Mouse (Mus musculus) forelimb bud, embryonic 11.5 days (tissue): ENCODE measurements at regions not wholly inside any gene's neighbourhood (a gene's known extent, or its start where the extent isn't known, plus 50 kb on each side); places are given as distances from the start of the nearest gene placed in this dataset.

Source experiments
- DNase-seq: peaks from one replicate; pipeline ENCODE4 v3.0.0-alpha.2; 2012; ENCODE audit warnings: low read depth, low spot score

DNA sequence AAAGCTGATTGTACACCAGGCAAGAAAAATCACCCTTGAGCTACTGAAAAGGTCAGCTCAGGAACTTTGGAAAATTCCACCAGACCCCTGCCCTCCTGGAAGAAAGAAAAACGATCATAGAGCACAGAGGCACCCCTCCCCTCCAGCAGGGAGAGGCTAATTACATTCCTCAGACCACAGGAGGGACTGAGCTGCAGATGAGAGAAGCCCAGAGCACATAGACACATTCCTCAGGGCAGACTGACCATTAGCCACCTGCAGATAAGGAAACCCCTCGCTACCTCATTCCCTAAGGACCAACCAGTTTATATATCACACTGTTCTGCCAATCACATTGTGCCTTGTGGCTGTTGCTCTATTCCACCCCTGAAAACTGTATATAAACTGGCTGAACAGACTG is 230.3 kb downstream of the Parp8 start:
- no peak for DNase-seq

DNA sequence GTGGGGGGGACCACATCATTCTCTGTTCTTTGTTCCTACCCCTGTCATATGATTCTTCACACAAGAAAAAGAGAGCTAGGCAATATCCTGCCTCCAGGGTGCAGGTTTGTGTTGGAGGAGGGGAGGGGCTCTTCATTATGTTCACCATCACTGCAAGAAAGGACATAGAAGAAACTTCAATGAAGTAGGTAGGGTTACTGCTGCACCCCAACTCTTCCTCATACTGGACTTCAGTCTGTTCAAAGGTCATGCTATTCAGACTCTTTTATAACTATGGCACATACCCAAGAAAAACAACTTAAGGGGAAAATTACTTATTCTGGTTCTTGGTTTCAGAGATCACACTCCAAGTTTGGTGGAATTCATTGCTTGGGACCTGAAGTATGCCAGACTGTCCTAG is 243.7 kb downstream of the Parp8 start:
- no peak for DNase-seq

DNA sequence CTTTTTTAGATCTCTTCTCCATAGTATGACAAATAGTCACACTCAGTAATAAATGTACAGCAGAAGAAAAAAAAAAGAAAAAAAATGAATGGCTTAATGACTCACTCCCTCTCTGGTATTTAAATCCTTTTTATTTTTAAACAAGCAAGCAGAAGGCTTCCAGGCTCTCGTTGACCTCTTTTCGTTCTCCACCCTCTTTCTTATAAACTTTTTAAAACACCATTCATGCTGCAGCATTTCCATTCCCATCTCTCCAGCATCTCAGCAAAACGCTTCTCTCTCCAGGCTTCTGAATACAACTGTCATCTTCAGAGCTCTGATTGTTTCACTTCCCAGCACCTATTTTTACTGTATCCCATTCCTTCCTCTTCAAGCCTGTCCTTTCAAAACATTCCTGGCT is 259.8 kb downstream of the Parp8 start:
- no peak for DNase-seq

DNA sequence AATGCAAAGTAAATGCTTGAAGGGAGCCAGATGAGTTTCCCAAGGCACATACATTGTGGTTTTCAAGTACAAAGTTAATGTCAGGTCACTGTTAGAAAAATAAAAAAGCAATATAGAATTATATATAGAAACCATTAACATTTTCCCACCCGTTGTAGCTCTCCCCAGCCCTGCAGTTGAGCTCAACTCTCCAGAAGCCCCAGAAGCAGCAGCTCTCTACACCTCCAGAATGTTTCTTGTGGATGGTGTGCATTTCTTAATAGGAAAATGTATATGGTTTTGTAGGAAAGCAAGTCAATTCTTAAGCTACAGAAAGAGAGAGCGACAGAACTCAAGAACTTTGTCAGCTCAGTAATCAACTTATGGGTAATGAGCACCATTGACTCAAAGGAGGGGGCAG is 265.4 kb downstream of the Parp8 start:
- no peak for DNase-seq

DNA sequence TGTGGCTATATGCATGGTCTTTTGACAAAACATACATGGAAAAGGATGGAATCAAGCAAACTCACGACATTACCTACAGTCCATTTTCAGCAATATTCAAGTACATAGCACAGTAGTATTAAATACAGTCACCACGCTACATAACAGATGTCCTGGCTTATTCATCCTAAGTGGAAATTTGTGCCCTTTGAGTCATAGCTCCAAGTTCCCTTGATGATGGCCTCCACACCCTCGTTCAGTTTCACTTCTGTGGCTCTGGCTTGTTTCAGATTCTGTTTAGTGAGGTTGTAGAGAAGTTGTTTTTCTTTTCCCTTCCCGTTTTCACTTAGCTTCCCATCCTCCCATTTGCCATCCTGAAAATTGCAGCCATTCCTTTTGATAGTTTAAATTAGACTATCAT is 284.5 kb downstream of the Parp8 start:
- DNase-seq, result no peak

DNA sequence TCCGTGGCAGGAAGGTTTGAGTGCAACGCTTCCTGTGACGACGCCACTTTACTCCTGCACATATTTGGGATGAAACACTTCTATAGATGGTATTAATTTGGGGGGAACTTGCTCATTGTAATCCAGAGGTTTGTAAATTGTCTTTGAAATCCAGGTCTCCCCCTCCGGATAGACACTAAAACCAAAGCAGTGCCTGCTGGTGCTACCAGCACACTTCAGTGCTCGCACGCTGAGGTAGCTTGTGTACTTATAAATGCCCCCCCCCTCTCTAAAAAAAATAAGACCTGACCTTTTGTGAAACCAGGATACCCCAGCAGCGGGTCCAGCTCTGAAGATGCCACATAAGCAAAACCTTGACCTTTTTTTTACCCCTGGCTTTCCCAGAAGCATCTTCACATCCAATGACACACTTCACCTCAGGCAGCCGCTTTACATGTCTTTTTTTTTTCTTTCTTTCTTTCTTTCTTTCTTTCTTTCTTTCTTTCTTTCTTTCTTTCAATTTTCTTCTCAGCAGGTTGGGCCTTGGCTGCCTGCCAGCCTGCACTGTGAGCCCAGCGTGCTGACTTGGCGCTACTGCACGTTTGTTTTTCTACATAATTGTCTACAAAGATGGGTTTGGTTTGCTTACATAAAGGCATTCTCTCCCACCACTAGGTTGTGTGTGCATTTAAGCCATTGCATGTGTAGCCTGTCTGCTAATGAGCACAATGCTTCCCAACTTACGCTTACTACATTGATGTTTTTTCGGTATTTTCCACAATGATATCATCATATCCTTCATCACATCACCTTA is 301.8 kb downstream of the Parp8 start:
- no peak for DNase-seq

DNA sequence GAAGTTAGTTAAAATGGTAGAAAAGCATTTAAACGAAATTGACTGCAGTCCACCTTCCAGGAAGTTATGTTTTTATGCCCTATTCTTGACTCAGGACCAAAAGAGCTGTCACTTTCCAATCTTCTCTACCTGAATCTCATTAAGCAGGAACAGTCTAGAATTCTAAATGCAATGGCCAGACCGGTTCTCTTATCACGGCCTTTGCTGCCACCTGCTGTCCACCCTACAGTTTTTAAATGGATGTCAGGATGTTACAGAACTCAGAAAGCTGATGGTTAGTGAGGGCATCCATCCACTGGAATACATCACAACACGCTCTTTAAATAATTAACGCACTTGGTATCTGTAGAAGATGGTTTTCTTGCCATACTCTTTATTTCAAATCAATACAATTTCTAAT is 310.5 kb downstream of the Parp8 start:
- DNase-seq, result peak; percentile 57

DNA sequence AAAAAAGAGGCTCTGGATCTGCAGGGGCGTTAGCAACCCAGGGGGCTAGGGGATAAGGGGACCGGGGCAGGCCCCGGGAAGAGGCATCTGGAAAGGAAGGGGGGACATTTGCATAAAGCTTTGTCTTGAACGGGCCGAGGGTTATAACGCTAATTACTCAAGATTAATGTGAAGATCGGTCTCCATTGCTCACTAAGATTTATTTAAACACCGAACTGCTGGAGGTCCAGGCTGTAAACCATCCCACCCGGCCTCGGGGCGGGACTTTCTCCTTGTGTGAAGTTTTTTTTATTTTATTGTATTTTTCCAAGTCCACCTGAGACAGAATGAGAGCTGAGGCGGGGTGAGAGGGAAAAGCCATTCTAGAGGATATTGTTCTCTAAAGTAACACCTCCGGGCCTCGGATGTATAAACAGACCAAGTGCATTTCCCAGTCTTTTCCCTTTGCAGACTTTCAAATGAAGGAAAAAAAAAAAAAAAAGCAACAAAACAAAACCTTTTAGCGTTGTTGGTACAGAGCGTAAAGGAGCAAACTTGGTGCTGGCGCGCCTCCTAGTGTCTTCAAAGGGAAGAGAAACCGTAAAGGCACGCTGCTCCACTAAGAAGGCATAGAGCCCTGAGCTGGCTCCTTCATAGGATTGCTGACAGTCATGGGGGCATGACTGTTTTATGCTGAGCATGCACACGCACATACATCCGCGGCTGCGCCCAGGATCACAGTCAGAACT is 313.3 kb downstream of the Parp8 start:
- DNase-seq, result peak; percentile 88

DNA sequence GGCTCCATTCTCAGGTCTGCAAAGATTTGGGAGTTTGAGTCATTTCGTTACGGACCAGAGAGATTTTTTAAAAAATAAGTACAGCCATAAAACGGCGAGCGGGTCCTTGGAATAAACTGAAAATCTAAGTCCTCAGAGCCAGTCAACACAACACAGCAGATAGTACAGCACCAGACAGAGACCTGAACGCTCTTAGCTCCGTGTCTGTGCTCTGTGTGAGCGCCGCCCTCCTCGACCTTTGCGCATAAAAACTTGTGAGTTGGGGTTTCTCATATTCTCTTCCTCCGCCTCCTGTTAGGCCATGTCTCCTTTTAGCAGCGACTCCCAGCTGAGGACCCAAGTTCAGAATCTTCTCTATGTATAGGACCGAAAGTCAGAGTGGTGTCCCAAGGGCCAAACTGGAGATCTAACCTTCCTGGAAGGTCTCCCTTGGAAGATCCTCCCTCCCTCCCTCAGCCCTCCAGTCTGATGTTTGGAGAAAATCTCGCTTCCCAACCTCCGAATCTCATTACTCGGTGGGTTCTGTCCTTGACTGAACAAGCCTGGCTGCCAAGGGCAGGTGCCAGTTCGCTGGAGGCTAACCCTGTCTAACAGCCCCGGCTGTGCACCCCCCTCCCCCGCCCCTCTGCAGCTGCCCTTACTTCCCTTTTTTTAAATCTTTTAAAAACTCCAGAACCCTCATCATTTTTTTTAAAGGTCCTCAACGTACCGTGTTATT is 314.0 kb downstream of the Parp8 start:
- DNase-seq, result no peak

DNA sequence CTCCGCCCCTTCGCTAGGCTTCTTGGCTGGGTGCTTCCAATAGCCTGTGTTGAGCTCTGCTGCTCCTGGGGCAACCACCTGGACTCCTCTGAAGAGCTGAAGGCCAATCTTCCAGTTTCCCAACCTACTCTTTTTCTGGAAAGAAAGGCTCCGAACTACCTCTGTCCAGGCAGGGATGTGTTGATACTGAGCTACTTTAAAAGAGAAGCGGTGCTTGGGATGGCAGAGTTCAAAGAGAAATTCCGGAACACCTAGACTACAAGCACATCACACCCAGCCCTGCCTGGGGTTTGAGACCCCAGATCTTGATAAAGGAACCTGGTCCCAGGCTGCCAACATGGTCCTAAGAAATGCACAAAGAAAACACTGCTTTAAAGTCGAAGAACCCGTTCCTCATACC is 315.7 kb downstream of the Parp8 start:
- no peak for DNase-seq

DNA sequence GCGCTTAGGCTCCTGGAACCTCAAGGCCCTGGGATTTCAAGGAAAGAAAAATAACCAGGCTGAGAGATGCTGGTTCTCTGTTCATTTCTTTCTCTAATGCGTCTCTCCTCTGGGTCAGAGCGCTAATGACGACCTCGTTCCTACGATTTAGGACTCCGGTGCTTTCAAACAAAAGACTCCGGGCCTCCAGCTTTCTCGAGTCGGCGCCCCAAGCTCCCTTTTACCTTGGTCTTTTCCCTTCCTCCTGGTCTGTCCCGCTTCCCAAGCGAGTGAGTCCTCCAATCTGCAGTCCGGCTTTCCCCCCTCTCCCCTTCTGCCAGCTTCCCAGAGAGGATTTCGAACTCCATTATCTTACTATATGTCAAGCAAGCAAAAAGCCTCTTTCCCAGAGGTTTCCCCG is 316.5 kb downstream of the Parp8 start:
- no peak for DNase-seq

DNA sequence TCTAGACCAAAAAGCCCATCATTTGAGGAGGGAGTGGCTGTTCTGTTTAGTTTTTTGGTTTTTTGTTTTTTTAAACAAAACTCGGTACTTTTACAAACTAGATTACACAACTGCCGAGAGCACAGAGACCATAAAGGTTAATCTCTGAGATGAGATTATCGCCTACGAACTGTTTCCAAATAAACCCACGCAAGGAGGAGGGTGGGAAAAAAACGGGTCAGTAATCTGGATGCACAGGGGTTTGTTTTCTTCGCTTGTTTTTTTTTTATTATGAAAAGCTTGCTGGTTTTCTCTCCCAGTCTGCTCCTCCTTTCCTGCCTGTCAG is 316.9 kb downstream of the Parp8 start:
- DNase-seq, result no peak

DNA sequence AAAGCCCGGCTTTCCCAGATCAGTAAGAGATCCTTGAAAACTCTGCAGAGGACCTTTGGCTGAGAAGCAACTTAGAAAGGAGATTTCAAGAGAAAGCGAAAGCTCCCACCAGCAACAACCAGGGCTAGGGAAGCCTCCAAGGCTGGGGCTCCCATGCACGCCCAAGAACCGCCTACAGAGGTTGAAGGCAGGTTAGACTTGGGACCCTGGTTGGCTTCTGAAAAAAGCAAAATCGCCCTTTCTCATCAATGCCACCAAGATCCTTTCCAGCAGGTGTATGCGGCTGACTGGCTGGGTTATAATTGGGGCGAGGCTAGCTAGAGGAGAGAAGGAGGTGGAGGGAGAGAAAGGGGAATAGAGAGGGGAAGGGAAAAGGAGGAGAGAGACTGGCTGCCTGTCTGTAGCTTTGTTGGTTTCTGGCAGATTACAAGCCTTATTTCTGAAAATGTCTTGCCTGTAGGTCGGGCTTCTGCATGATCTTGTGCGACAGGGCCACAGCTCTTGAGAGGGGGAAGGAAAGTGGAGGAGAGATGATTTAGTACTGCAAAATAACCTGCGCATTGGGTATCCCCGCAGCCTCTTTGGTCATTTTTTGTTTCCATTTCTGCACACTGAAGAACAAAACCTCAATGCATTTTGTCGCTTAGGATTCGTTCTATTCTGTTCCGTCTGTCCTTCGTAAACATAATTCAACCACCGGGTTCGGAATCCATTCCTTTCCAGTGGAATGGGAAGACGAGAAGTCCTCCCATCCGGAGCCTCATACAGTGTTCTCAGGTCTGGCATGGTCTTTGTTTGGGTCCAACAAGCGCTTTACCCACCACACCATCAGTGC is 317.5 kb downstream of the Parp8 start:
- DNase-seq, result no peak

DNA sequence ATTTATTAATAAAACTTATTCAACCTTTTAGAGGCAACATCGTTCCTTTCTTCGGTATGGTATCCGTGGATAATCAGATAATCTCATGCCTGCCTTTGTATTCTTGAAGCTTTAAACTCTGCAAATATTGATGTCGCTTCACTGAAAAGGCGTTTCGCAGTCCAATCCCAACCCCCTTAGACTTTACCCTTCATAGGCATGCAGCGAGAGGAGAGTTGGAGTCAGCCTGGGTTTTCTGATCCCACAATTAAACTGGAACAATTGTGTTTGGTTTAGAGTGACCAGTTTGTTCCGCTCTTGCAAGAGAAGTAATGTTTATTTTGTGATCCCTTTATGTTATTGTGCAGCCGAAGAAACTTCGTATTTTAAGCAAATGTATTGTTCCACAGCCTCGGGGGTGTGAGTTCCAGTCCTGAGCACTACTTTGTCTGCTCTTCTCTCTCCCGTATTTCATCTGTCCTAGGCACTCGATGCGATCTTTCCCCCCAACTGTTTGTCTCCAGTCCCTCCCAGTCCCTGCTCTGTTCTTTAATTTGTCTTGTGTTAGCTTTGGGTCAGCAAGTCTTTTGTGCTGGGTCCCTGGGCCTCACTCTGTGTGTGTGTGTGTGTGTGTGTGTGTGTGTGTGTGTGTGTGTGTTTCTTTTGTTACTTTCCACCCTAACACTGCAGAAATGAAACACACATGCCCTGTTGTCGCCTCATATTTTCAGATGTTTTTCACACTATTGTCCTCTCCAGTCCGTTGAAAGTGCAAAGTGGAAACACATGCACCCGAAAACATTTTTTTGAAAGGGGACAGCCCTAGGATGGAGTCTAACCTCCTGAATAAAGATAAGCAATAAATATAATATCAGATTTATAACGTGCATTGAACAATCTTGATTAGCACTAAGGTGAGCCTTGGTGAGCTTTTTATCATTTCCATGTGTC is 318.7 kb downstream of the Parp8 start:
- peak; percentile 60 for DNase-seq

DNA sequence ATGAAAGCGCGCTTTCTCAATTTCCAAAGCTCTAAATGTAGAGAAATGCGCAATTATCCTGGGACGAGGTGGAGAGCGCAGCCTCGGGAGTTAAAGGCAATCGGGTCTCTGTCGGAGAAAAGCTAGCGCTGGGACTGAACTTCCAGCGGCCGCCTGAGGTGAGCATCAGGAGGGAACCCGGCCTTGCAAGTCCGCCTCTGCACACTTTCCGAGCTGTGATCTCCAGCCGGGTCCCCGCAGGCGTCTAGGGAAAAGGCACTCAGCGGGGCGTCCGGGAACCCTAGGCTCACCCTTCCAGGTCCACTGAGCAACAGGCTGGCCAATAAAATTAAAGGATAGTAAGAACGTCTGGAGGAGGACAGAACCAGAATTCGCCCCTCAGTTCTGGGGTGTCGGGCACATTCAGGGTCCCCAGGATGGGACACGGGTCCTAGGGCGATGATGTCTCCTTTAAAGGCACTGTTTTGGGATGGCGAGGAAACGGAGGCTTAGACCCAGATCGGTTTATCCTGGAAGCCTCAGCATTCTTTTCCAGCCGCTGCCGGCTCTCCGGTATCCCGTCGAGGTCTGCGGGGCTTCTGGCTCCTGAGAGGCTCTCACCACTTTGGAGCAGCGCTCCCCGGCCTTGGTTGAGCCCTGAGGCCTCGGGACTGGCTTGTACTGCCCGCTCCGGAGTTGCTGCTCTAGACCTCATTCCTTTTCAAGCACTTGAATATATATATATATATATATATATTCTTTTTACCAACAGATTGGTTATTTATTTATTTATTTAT is 319.5 kb downstream of the Parp8 start:
- peak; percentile 43 for DNase-seq

DNA sequence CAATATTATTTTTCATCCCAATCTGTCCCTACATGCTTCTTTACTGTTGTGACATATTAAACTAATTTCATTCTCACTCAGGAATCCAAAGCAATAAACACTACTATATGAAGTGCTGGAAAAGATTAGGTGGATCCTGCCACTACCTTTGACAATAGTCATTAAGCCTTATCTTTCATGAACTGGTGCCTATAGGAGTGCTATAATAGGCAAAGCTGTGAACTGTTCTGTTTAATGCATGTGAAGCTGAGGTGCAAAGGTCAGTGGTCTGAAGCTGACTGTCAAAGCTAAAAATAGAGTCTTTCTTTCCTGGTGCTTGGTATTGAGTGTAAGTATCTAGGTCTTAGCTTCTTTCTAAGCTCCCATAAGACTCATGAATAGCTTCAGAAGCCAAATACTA is 336.6 kb downstream of the Parp8 start:
- no peak for DNase-seq
